In genomic region chr5:92043783-92044182, GRCm38 (mm10) we compare ENCODE assay signal across 8 mouse cellular contexts. TPM values are rescaled to one million over a fixed set of nuclear protein-coding genes. Genes with fewer than 3 reads are reported as not detected.
DNase-seq lines count a peak whose midpoint lies in the region; ATAC-seq and TF ChIP-seq lines count a peak whose summit lies in the region.

TSS of gene Cdkl2 (minus strand) at chr5:92043883.

- no peak for TF ChIP-seq EP300 in heart, adult 2 months (IDR thresholded peaks at IDR 0.05; ENCODE audit: insufficient read depth, low read depth, low read length)

- H3K4me2 ChIP-seq in forebrain, embryonic 16.5 days (ENCODE audit: low read length) = peak within 1 kb of the TSS; percentile 84
- peak within 1 kb of the TSS; percentile 95 for H3K4me2 ChIP-seq in liver, embryonic 11.5 days

- peak within 1 kb of the TSS; percentile 21 for H3ac ChIP-seq in C2C12 (ENCODE audit: control insufficient read depth, insufficient read length, low read depth)

- no peaks in the 10 kb centered on the region for H3K4me1 ChIP-seq in heart, adult 2 months (ENCODE audit: control insufficient read depth, insufficient read depth, low read length)
- H3K4me1 ChIP-seq in forebrain, embryonic 16.5 days (replicated peaks; ENCODE audit: control insufficient read depth, insufficient read depth, low read length) = 0 out of 2 replicates have a peak, but pooled peaks cover 3% of the 10 kb centered on the region
- H3K4me1 ChIP-seq in liver, embryonic 11.5 days (replicated peaks; ENCODE audit: control insufficient read depth, insufficient read depth, low read length) = peaks cover 3% of the 10 kb centered on the region

- no peak for ATAC-seq in forebrain, embryonic 16.5 days
- ATAC-seq in liver, embryonic 11.5 days (replicated peaks; ENCODE audit: low FRiP score) = no peak

- H3K79me3 ChIP-seq in C2C12 (ENCODE audit: low read depth) = no peaks in the 10 kb centered on the region

- H3K4me3 ChIP-seq in heart, adult 2 months = peak within 1 kb of the TSS; percentile 96
- H3K4me3 ChIP-seq in C2C12 (ENCODE audit: insufficient read depth, poor library complexity, severe bottlenecking) = peak within 1 kb of the TSS; percentile 45
- peak within 1 kb of the TSS; percentile 66 for H3K4me3 ChIP-seq in forebrain, embryonic 16.5 days (replicated peaks; ENCODE audit: low read length)
- H3K4me3 ChIP-seq in liver, embryonic 11.5 days (ENCODE audit: low read depth, low read length) = peak within 1 kb of the TSS; percentile 77

- H3K27me3 ChIP-seq in heart, adult 2 months (ENCODE audit: control insufficient read depth, insufficient read depth, low read length) = no peaks in the 10 kb centered on the region
- no peaks in the 10 kb centered on the region for H3K27me3 ChIP-seq in C2C12 (ENCODE audit: control insufficient read depth, insufficient read depth, insufficient read length)
- peaks cover 11% of the 10 kb centered on the region for H3K27me3 ChIP-seq in forebrain, embryonic 16.5 days (replicated peaks; ENCODE audit: control insufficient read depth, insufficient read depth, low read length)
- H3K27me3 ChIP-seq in liver, embryonic 11.5 days (replicated peaks; ENCODE audit: control insufficient read depth, insufficient read depth, low read length) = peaks cover 3% of the 10 kb centered on the region; the same call in 1 of the 2 replicates

- no peaks in the 10 kb centered on the region for H3K36me3 ChIP-seq in heart, adult 2 months (ENCODE audit: control insufficient read depth, insufficient read depth, low read length)
- no peaks in the 10 kb centered on the region for H3K36me3 ChIP-seq in C2C12 (ENCODE audit: control insufficient read depth, insufficient read depth)
- H3K36me3 ChIP-seq in forebrain, embryonic 16.5 days (ENCODE audit: control insufficient read depth, insufficient read depth) = no peaks in the 10 kb centered on the region
- H3K36me3 ChIP-seq in liver, embryonic 11.5 days (ENCODE audit: control insufficient read depth, insufficient read depth, low read length) = no peaks in the 10 kb centered on the region

- 74% methylated on average over 4 of the region's 4 CpGs for WGBS in heart, adult 2 months
- WGBS in forebrain, embryonic 16.5 days = 77% methylated on average over 4 of the region's 4 CpGs
- 74% methylated on average over 4 of the region's 4 CpGs for WGBS in liver, embryonic 11.5 days

- intact Hi-C loops in heart, adult 2 months (cut with DNase I) = loop anchor here (2.0 to 5.0 kb wide), 4 partner anchors 39 to 91 kb away; partner anchors contain the start of genes G3bp2 and Rchy1

- H3K27ac ChIP-seq in heart, adult 2 months = peak within 1 kb of the TSS; percentile 79
- H3K27ac ChIP-seq in forebrain, embryonic 16.5 days (ENCODE audit: low read length) = no peak within 1 kb of the TSS; the same call in 1 of the 2 replicates
- no peak within 1 kb of the TSS for H3K27ac ChIP-seq in liver, embryonic 11.5 days (ENCODE audit: low read depth, low read length)

- H3K9ac ChIP-seq in heart, adult 2 months (ENCODE audit: low read depth, low read length) = peak within 1 kb of the TSS; percentile 63
- H3K9ac ChIP-seq in forebrain, embryonic 16.5 days (replicated peaks; ENCODE audit: low read depth, low read length) = peak within 1 kb of the TSS; percentile 55
- peak within 1 kb of the TSS; percentile 46 for H3K9ac ChIP-seq in liver, embryonic 11.5 days (ENCODE audit: low read depth, low read length)

- no peak for TF ChIP-seq CTCF in heart, adult 2 months (IDR thresholded peaks at IDR 0.05)
- no peak for TF ChIP-seq CTCF in C2C12 (IDR thresholded peaks at IDR 0.05; ENCODE audit: control insufficient read depth, insufficient read depth, insufficient read length)

- no peak for DNase-seq in heart, adult 2 months
- DNase-seq in heart, adult 18-20 months = no peak
- no peak for DNase-seq in liver, embryonic 11.5 days (ENCODE audit: low spot score)
- DNase-seq in right cerebral cortex, adult 2 months (ENCODE audit: low spot score in 2 of 2) = no peak
- no peak for DNase-seq in urinary bladder, postnatal 4 days (ENCODE audit: low spot score in 2 of 2)
- DNase-seq in gastrocnemius, adult 18-20 months (ENCODE audit: low spot score) = no peak

- no peaks in the 10 kb centered on the region for H3K9me3 ChIP-seq in forebrain, embryonic 16.5 days (ENCODE audit: control insufficient read depth, low read length)
- H3K9me3 ChIP-seq in liver, embryonic 11.5 days (ENCODE audit: control insufficient read depth, low read length) = no peaks in the 10 kb centered on the region

- no peaks in the 10 kb centered on the region for H3K79me2 ChIP-seq in heart, adult 2 months (replicated peaks; ENCODE audit: control insufficient read depth, insufficient read depth, low read length)
- no peaks in the 10 kb centered on the region for H3K79me2 ChIP-seq in C2C12 (ENCODE audit: control insufficient read depth, insufficient read depth)

- no peak for TF ChIP-seq POLR2A in heart, adult 2 months (IDR thresholded peaks at IDR 0.05; ENCODE audit: insufficient read depth, low read depth, low read length)

TF ChIP-seq in C2C12, 6 proteins besides CTCF, POLR2A, EP300 and RAD21:
- TF ChIP-seq CEBPB (IDR thresholded peaks at IDR 0.05; ENCODE audit: low read depth) = no peak
- no peak for TF ChIP-seq MAX (IDR thresholded peaks at IDR 0.05)
- TF ChIP-seq MYOG (IDR thresholded peaks at IDR 0.05; ENCODE audit: control insufficient read depth, extremely low read depth, insufficient read length) = no peak
- TF ChIP-seq MYOD1 (IDR thresholded peaks at IDR 0.05; ENCODE audit: control insufficient read depth, insufficient read length, low read depth) = no peak
- no peak for TF ChIP-seq USF1 (IDR thresholded peaks at IDR 0.05; ENCODE audit: low read depth)
- TF ChIP-seq FOSL1 (IDR thresholded peaks at IDR 0.05; ENCODE audit: insufficient read depth, low read length, poor library complexity, severe bottlenecking) = no peak

RNA-seq across cellular contexts. Expression of gene Cdkl2, which starts in this region (rescaled TPM):
- total RNA-seq in heart, adult 2 months (2021) = 1 to 10 TPM; 3.5 to 4.0 TPM
- 1.1 and 1.8 TPM in 2 replicates for polyA plus RNA-seq in heart, adult 2 months (2012; rRNA removed)
- 1 to 10 TPM; 4.6 to 5.5 TPM for total RNA-seq in heart, adult 18-20 months (2021)
- polyA plus RNA-seq in C2C12 (2012; fragmentation: generic; extraction: Trizol) = 0.83 TPM
- 8.3 and 10.2 TPM in 2 replicates for polyA plus RNA-seq in forebrain, embryonic 16.5 days (2015; fragmentation: Nextera tagmentation; extraction: Ambion mirVana)
- 0.45 TPM in 2 replicates for polyA plus RNA-seq in liver, embryonic 11.5 days (2014; fragmentation: Nextera tagmentation; extraction: Ambion mirVana)
- total RNA-seq in gastrocnemius, adult 18-20 months (2021) = 1 to 10 TPM; 4.7 to 6.6 TPM

Comparison
In these comparisons a context has a peak if more than half of its experiments do, and no peak if none do; other contexts are left out.
1. H3K4me3 ChIP-seq: peak in every context shown above with its lines; median percentile 96 in heart, adult 2 months; 77 in liver, embryonic 11.5 days; 66 in forebrain, embryonic 16.5 days; 45 in C2C12.